Mouse (Mus musculus) R1 (cell line): Measurements from ENCODE around the gene Gm5737.

ENCODE experiments used
- DNase-seq: peaks from one replicate; pipeline ENCODE4 v3.0.0-alpha.2; 2018; ENCODE audit warnings: low read depth, low spot score

The Gm5737 gene

GRCm38 (mm10) chr7:120811834-120812415 lies at the start of gene Gm5737:
TSS of gene Gm5737 (plus strand) at chr7:120812365.
- DNase-seq: no peak

- DNase-seq: no peak
These were observed 44.8 kb upstream of the Gm5737 start for GRCm38 (mm10) chr7:120767369-120767768.

- DNase-seq: no peak
These were observed 40.8 kb upstream of the Gm5737 start for GRCm38 (mm10) chr7:120771389-120771788.

- DNase-seq: no peak
These were observed 34.2 kb upstream of the Gm5737 start for GRCm38 (mm10) chr7:120778012-120778411.

GRCm38 (mm10) chr7:120795544-120795943 lies 16.6 kb upstream of the Gm5737 start:
- no peak for DNase-seq

GRCm38 (mm10) chr7:120796369-120796768 lies 15.8 kb upstream of the Gm5737 start:
- DNase-seq: no peak

- no peak for DNase-seq
These were observed 8.9 kb upstream of the Gm5737 start for GRCm38 (mm10) chr7:120803268-120803667.

GRCm38 (mm10) chr7:120809705-120810104 lies 2.5 kb upstream of the Gm5737 start:
- peak; percentile 15 for DNase-seq

- no peak for DNase-seq
These were observed 5.4 kb downstream of the Gm5737 start for GRCm38 (mm10) chr7:120817552-120817951.

GRCm38 (mm10) chr7:120819386-120819785 lies 7.2 kb downstream of the Gm5737 start:
- DNase-seq: no peak

- peak; percentile 54 for DNase-seq
These were observed 11.1 kb downstream of the Gm5737 start for GRCm38 (mm10) chr7:120823248-120823647.

- no peak for DNase-seq
These were observed 12.9 kb downstream of the Gm5737 start for GRCm38 (mm10) chr7:120825097-120825496.

- DNase-seq: peak; percentile 75
These were observed 14.2 kb downstream of the Gm5737 start for GRCm38 (mm10) chr7:120826408-120826807.

GRCm38 (mm10) chr7:120830431-120831381 lies 18.5 kb downstream of the Gm5737 start:
- peak; percentile 85 for DNase-seq

GRCm38 (mm10) chr7:120834426-120834825 lies 22.3 kb downstream of the Gm5737 start:
- DNase-seq: peak; percentile 14

GRCm38 (mm10) chr7:120834863-120835372 lies 22.8 kb downstream of the Gm5737 start:
- peak; percentile 89 for DNase-seq

- DNase-seq: peak; percentile 86
These were observed 23.5 kb downstream of the Gm5737 start for GRCm38 (mm10) chr7:120835449-120836359.

- peak; percentile 46 for DNase-seq
These were observed 24.2 kb downstream of the Gm5737 start for GRCm38 (mm10) chr7:120836361-120836760.

GRCm38 (mm10) chr7:120838436-120839160 lies 26.4 kb downstream of the Gm5737 start:
- DNase-seq: no peak

- DNase-seq: no peak
These were observed 27.6 kb downstream of the Gm5737 start for GRCm38 (mm10) chr7:120839786-120840185.
